Mouse (Mus musculus) ES-Bruce4 (cell line): ENCODE results near the gene Il9r.

Source experiments
- CTCF ChIP-seq: IDR thresholded peaks from one replicate; pipeline ENCODE4 v1.8.1; 2011; ENCODE audit warnings: low read depth, low read length
- EP300 ChIP-seq: IDR thresholded peaks from 2 replicates; pipeline ENCODE4 v1.6.1; 2011; ENCODE audit warnings: low read depth, low read length; ENCODE audit not compliant: insufficient read depth
- POLR2A ChIP-seq: IDR thresholded peaks from one replicate; pipeline ENCODE4 v1.8.1; 2011; ENCODE audit warnings: low read length; ENCODE audit not compliant: insufficient read depth

- TF ChIP-seq POLR2A (no peak), CTCF (no peak), EP300 (no peak)
Measured at GRCm38 (mm10) chr11:32142771-32143170, 57.3 kb downstream of the Il9r start.
